Mouse (Mus musculus): ENCODE measurements at regions not wholly inside any gene's neighbourhood (a gene's known extent, or its start where the extent isn't known, plus 50 kb on each side); places are given as distances from the start of the nearest gene placed in this dataset.
"Not testable (repeated sequence)": the region's sequence is repeated elsewhere in the genome, so short reads cannot be mapped to it uniquely, and the experiment has no call there.

- Histone ChIP-seq H3K36me3 (ENCODE audit: insufficient read depth, low read length) (no peaks in the 10 kb centered on the region), H3K27ac (ENCODE audit: low read depth, low read length) (no peak overlapping the region), H3K27me3 (ENCODE audit: insufficient read depth, low read length) (no peaks in the 10 kb centered on the region), H3K4me3 (ENCODE audit: low read depth, low read length) (no peak overlapping the region), H3K4me1 (ENCODE audit: insufficient read depth, low read length) (no peaks in the 10 kb centered on the region), H3K4me2 (ENCODE audit: low read depth, low read length, poor library complexity, severe bottlenecking) (no peak overlapping the region), H3K9ac (replicated peaks; ENCODE audit: low read length, poor library complexity, severe bottlenecking) (no peak overlapping the region), H3K9me3 (ENCODE audit: low read length) (no peaks in the 10 kb centered on the region)
- WGBS: 88% methylated on average over 5 of the region's 5 CpGs
- no peak for ATAC-seq (ENCODE audit: low FRiP score)
- DNase-seq (ENCODE audit: low spot score): no peak
- no peak for TF ChIP-seq CTCF (IDR thresholded peaks at IDR 0.05)
Measured at GRCm38 (mm10) chr17:43156116-43156515, 114.0 kb upstream of the Adgrf1 start.

GRCm38 (mm10) chr17:43157781-43158501 lies 112.2 kb upstream of the Adgrf1 start:
- TF ChIP-seq CTCF (IDR thresholded peaks at IDR 0.05): no peak
- Histone ChIP-seq H3K4me2 (ENCODE audit: low read depth, low read length, poor library complexity, severe bottlenecking) (peak overlapping the region; percentile 42), H3K4me3 (ENCODE audit: low read depth, low read length) (peak overlapping the region; percentile 20), H3K27me3 (ENCODE audit: insufficient read depth, low read length) (no peaks in the 10 kb centered on the region), H3K36me3 (ENCODE audit: insufficient read depth, low read length) (no peaks in the 10 kb centered on the region), H3K9ac (replicated peaks; ENCODE audit: low read length, poor library complexity, severe bottlenecking) (no peak overlapping the region; the same call in 1 of the 2 replicates), H3K9me3 (ENCODE audit: low read length) (no peaks in the 10 kb centered on the region), H3K27ac (ENCODE audit: low read depth, low read length) (peak overlapping the region; percentile 77), H3K4me1 (ENCODE audit: insufficient read depth, low read length) (no peaks in the 10 kb centered on the region)
- 14% methylated on average over 15 of the region's 15 CpGs for WGBS
- DNase-seq (ENCODE audit: low spot score) (peak; percentile 71), ATAC-seq (ENCODE audit: low FRiP score) (peak; percentile 93)

GRCm38 (mm10) chr17:43158741-43159140 lies 111.4 kb upstream of the Adgrf1 start:
- Histone ChIP-seq H3K4me2 (ENCODE audit: low read depth, low read length, poor library complexity, severe bottlenecking) (peak overlapping the region; percentile 42), H3K9me3 (ENCODE audit: low read length) (no peaks in the 10 kb centered on the region), H3K4me1 (ENCODE audit: insufficient read depth, low read length) (no peaks in the 10 kb centered on the region), H3K27ac (ENCODE audit: low read depth, low read length) (peak overlapping the region; percentile 77; the same call in 1 of the 2 replicates), H3K9ac (replicated peaks; ENCODE audit: low read length, poor library complexity, severe bottlenecking) (no peak overlapping the region; the same call in 1 of the 2 replicates), H3K27me3 (ENCODE audit: insufficient read depth, low read length) (no peaks in the 10 kb centered on the region), H3K36me3 (ENCODE audit: insufficient read depth, low read length) (no peaks in the 10 kb centered on the region), H3K4me3 (ENCODE audit: low read depth, low read length) (no peak overlapping the region)
- ATAC-seq (ENCODE audit: low FRiP score): peak; percentile 67
- no peak for TF ChIP-seq CTCF (IDR thresholded peaks at IDR 0.05)
- 31% methylated on average over 10 of the region's 10 CpGs for WGBS
- DNase-seq (ENCODE audit: low spot score): peak; percentile 28

GRCm38 (mm10) chr17:43161306-43161705 lies 108.8 kb upstream of the Adgrf1 start:
- H3K27ac ChIP-seq (ENCODE audit: low read depth, low read length); H3K4me3 ChIP-seq (ENCODE audit: low read depth, low read length); H3K4me2 ChIP-seq (ENCODE audit: low read depth, low read length, poor library complexity, severe bottlenecking); H3K4me1 ChIP-seq (ENCODE audit: insufficient read depth, low read length); H3K9ac ChIP-seq (replicated peaks; ENCODE audit: low read length, poor library complexity, severe bottlenecking); ATAC-seq (ENCODE audit: low FRiP score); H3K36me3 ChIP-seq (ENCODE audit: insufficient read depth, low read length); H3K9me3 ChIP-seq (ENCODE audit: low read length); DNase-seq (ENCODE audit: low spot score); H3K27me3 ChIP-seq (ENCODE audit: insufficient read depth, low read length): not testable (repeated sequence)
- 77% methylated on average over 8 of the region's 10 CpGs for WGBS

GRCm38 (mm10) chr17:43163126-43163525 lies 107.0 kb upstream of the Adgrf1 start:
- Histone ChIP-seq H3K27ac (ENCODE audit: low read depth, low read length) (no peak overlapping the region), H3K36me3 (ENCODE audit: insufficient read depth, low read length) (no peaks in the 10 kb centered on the region), H3K4me3 (ENCODE audit: low read depth, low read length) (no peak overlapping the region), H3K27me3 (ENCODE audit: insufficient read depth, low read length) (no peaks in the 10 kb centered on the region), H3K9me3 (ENCODE audit: low read length) (no peaks in the 10 kb centered on the region), H3K9ac (replicated peaks; ENCODE audit: low read length, poor library complexity, severe bottlenecking) (no peak overlapping the region), H3K4me1 (ENCODE audit: insufficient read depth, low read length) (no peaks in the 10 kb centered on the region), H3K4me2 (ENCODE audit: low read depth, low read length, poor library complexity, severe bottlenecking) (no peak overlapping the region)
- DNase-seq (ENCODE audit: low spot score) (no peak), ATAC-seq (ENCODE audit: low FRiP score) (no peak)
- TF ChIP-seq CTCF (IDR thresholded peaks at IDR 0.05): no peak
- WGBS: 86% methylated on average over 4 of the region's 4 CpGs

GRCm38 (mm10) chr17:43166091-43166490 lies 104.0 kb upstream of the Adgrf1 start:
- WGBS: 76% methylated on average over 4 of the region's 4 CpGs
- no peak overlapping the region for H3K9ac ChIP-seq (replicated peaks; ENCODE audit: low read length, poor library complexity, severe bottlenecking)
- ATAC-seq (ENCODE audit: low FRiP score): no peak
- no peak for TF ChIP-seq CTCF (IDR thresholded peaks at IDR 0.05)
- H3K4me3 ChIP-seq (ENCODE audit: low read depth, low read length): no peak overlapping the region
- no peaks in the 10 kb centered on the region for H3K27me3 ChIP-seq (ENCODE audit: insufficient read depth, low read length)
- no peaks in the 10 kb centered on the region for H3K9me3 ChIP-seq (ENCODE audit: low read length)
- no peaks in the 10 kb centered on the region for H3K4me1 ChIP-seq (ENCODE audit: insufficient read depth, low read length)
- H3K36me3 ChIP-seq (ENCODE audit: insufficient read depth, low read length): no peaks in the 10 kb centered on the region
- no peak overlapping the region for H3K4me2 ChIP-seq (ENCODE audit: low read depth, low read length, poor library complexity, severe bottlenecking)
- H3K27ac ChIP-seq (ENCODE audit: low read depth, low read length): no peak overlapping the region
- no peak for DNase-seq (ENCODE audit: low spot score)
